Mouse (Mus musculus) MEL (cell line): ENCODE data around the gene 6030498E09Rik. TPM values are rescaled to one million over a fixed set of nuclear protein-coding genes. Genes with fewer than 3 reads are reported as not detected.

Source experiments
- DNase-seq: peaks from one replicate; pipeline ENCODE4 v3.0.0; 2011; ENCODE audit warnings: low read depth, low spot score
- H3K27ac ChIP-seq: 2 replicates; pipeline ENCODE4 v1.5.1; 2012; ENCODE audit warnings: low read depth, mild to moderate bottlenecking, control low read depth, low read length, moderate library complexity; ENCODE audit not compliant: control insufficient read depth
- H3K27me3 ChIP-seq, 2 experiments: fragments of 150-350 bp in 1 of 2; sonication (generic) in 1 of 2; 2 replicates each; pipeline ENCODE4 v1.6.1; 2012; ENCODE audit warnings: low read length in 2 of 2, mild to moderate bottlenecking in 2 of 2, improper control_type of control experiment in 1 of 2, moderate library complexity in 1 of 2; ENCODE audit not compliant: insufficient read depth in 2 of 2, control insufficient read depth in 1 of 2
- H3K36me3 ChIP-seq, 2 experiments: 2 replicates each; pipeline ENCODE4 v1.6.1; 2012 to 2014; ENCODE audit warnings: low read length in 2 of 2, improper control_type of control experiment in 1 of 2, inconsistent platforms in 1 of 2, mild to moderate bottlenecking in 1 of 2; ENCODE audit not compliant: insufficient read depth in 2 of 2, control insufficient read depth in 1 of 2
- H3K4me1 ChIP-seq, 2 experiments: fragments of 150-350 bp in 1 of 2; sonication (generic) in 1 of 2; 2 replicates each; pipeline ENCODE4 v1.6.1; 2012; ENCODE audit warnings: low read length in 2 of 2, improper control_type of control experiment in 1 of 2, mild to moderate bottlenecking in 1 of 2; ENCODE audit not compliant: insufficient read depth in 2 of 2, control insufficient read depth in 1 of 2
- H3K4me3 ChIP-seq, 2 experiments: fragments of 150-350 bp in 1 of 2; sonication (generic) in 1 of 2; 2 replicates each; pipeline ENCODE4 v1.5.1; 2012; ENCODE audit warnings: low read depth in 2 of 2, low read length in 2 of 2, mild to moderate bottlenecking in 2 of 2, moderate library complexity in 2 of 2, control low read depth in 1 of 2, improper control_type of control experiment in 1 of 2; ENCODE audit not compliant: control insufficient read depth in 1 of 2, insufficient read depth in 1 of 2
- H3K79me2 ChIP-seq: 2 replicates; pipeline ENCODE4 v1.6.1; 2012; ENCODE audit warnings: mild to moderate bottlenecking, low read length, moderate library complexity; ENCODE audit not compliant: control insufficient read depth, poor library complexity, insufficient read depth
- H3K9ac ChIP-seq: 2 replicates; pipeline ENCODE4 v1.6.1; 2012; ENCODE audit warnings: low read depth, mild to moderate bottlenecking, control low read depth, low read length, moderate library complexity; ENCODE audit not compliant: control insufficient read depth, poor library complexity, severe bottlenecking
- H3K9me3 ChIP-seq: fragments of 150-350 bp; sonication (generic); replicated peaks from 2 replicates; pipeline ENCODE4 v1.6.1; 2012; ENCODE audit warnings: mild to moderate bottlenecking, low read length, improper control_type of control experiment, moderate library complexity; ENCODE audit not compliant: insufficient read depth
- CHD1 ChIP-seq: IDR thresholded peaks from 2 replicates; pipeline ENCODE4 v1.6.1; 2012; ENCODE audit warnings: low read depth, mild to moderate bottlenecking, inconsistent platforms, low read length, improper control_type of control experiment
- CHD2 ChIP-seq: IDR thresholded peaks from 2 replicates; pipeline ENCODE4 v1.6.1; 2011; ENCODE audit warnings: low read length, improper control_type of control experiment
- ETS1 ChIP-seq: IDR thresholded peaks from 2 replicates; pipeline ENCODE4 v1.6.1; 2012; ENCODE audit warnings: low read depth, mild to moderate bottlenecking, inconsistent platforms, low read length, improper control_type of control experiment, moderate library complexity
- GATA1 ChIP-seq: IDR thresholded peaks from 2 replicates; pipeline ENCODE4 v1.6.1; 2011; ENCODE audit warnings: low read depth, low read length, improper control_type of control experiment
- JUND ChIP-seq: IDR thresholded peaks from 2 replicates; pipeline ENCODE4 v1.6.1; 2011; ENCODE audit warnings: low read depth, mild to moderate bottlenecking, improper control_type of control experiment, low read length
- KAT2A ChIP-seq: conservative IDR thresholded peaks from 2 replicates; pipeline ENCODE4 v1.6.1; 2012; ENCODE audit warnings: low read depth, low read length, improper control_type of control experiment, inconsistent platforms
- MAFK ChIP-seq: IDR thresholded peaks from 2 replicates; pipeline ENCODE4 v1.6.1; 2011; ENCODE audit warnings: low read depth, mild to moderate bottlenecking, low read length, improper control_type of control experiment, borderline replicate concordance
- MEF2A ChIP-seq: IDR thresholded peaks from 2 replicates; pipeline ENCODE4 v1.6.1; 2014; ENCODE audit warnings: low read depth, mild to moderate bottlenecking, inconsistent platforms, low read length, improper control_type of control experiment; ENCODE audit not compliant: poor library complexity, insufficient replicate concordance, severe bottlenecking; ENCODE audit errors: extremely low read depth
- MXI1 ChIP-seq: IDR thresholded peaks from 2 replicates; pipeline ENCODE4 v1.6.1; 2011; ENCODE audit warnings: mild to moderate bottlenecking, low read depth, low read length, improper control_type of control experiment
- NRF1 ChIP-seq: IDR thresholded peaks from 2 replicates; pipeline ENCODE4 v1.6.1; 2014; ENCODE audit warnings: low read depth, mild to moderate bottlenecking, inconsistent platforms, low read length, improper control_type of control experiment, moderate library complexity; ENCODE audit not compliant: poor library complexity, insufficient read depth, severe bottlenecking
- POLR2A ChIP-seq, 2 experiments: IDR thresholded peaks; 2 replicates each; pipeline ENCODE4 v1.6.1; 2011 to 2012; ENCODE audit warnings: low read length in 2 of 2, mild to moderate bottlenecking in 2 of 2, control low read depth in 1 of 2, improper control_type of control experiment in 1 of 2, low read depth in 1 of 2, moderate library complexity in 1 of 2; ENCODE audit not compliant: control insufficient read depth in 1 of 2, insufficient read depth in 1 of 2, poor library complexity in 1 of 2
- POLR2AphosphoS5 ChIP-seq: IDR thresholded peaks from 2 replicates; pipeline ENCODE4 v1.6.1; 2012; ENCODE audit warnings: low read depth, borderline replicate concordance, mild to moderate bottlenecking, inconsistent platforms, low read length, moderate library complexity, mixed read lengths
- RCOR1 ChIP-seq: IDR thresholded peaks from 2 replicates; pipeline ENCODE4 v1.6.1; 2012; ENCODE audit warnings: low read depth, mild to moderate bottlenecking, inconsistent platforms, low read length, improper control_type of control experiment
- SIN3A ChIP-seq: IDR thresholded peaks from 2 replicates; pipeline ENCODE4 v1.6.1; 2012; ENCODE audit warnings: low read length, improper control_type of control experiment, inconsistent platforms
- TCF12 ChIP-seq: IDR thresholded peaks from 2 replicates; pipeline ENCODE4 v1.6.1; 2014; ENCODE audit warnings: low read depth, mild to moderate bottlenecking, inconsistent platforms, low read length, improper control_type of control experiment, moderate library complexity
- USF1 ChIP-seq: IDR thresholded peaks from 2 replicates; pipeline ENCODE4 v1.6.1; 2014; ENCODE audit warnings: low read depth, mild to moderate bottlenecking, inconsistent platforms, low read length, improper control_type of control experiment, moderate library complexity
- polyA plus RNA-seq, 2 experiments: library from polyadenylated mRNA; stranded (reverse) in 1 of 2; unstranded in 1 of 2; fragments of >175 nt in 1 of 2; fragments of >200 nt in 1 of 2; gene quantifications; 2 replicates each; pipeline versions ENCODE4 v1.2.1 to v1.2.4; 2012; ENCODE audit warnings: low replicate concordance in 2 of 2, low read depth in 1 of 2; ENCODE audit not compliant: insufficient read length in 2 of 2, insufficient read depth in 1 of 2, missing spikeins in 1 of 2
- total RNA-seq: library from RNA; depleted of rRNA; stranded (reverse); fragments of 300-350 nt; gene quantifications from 2 replicates; pipeline ENCODE4 v1.2.3, GENCODE M21; 2012

The 6030498E09Rik gene
- total and polyA plus RNA-seq, 3 experiments, result not detected

GRCm38 (mm10) chrX:38816841-38817240 lies 44.4 kb downstream of the 6030498E09Rik start:
- TF ChIP-seq MEF2A (no peak), POLR2A (IDR thresholded peaks at IDR 0.05; ENCODE audit: control insufficient read depth in 1 of 2, insufficient read depth in 1 of 2, low read depth in 1 of 2, low read length in 2 of 2, poor library complexity in 1 of 2) (no peak), GATA1 (no peak), POLR2AphosphoS5 (no peak), JUND (no peak), MAFK (no peak), USF1 (no peak), MXI1 (no peak), ETS1 (no peak), SIN3A (no peak), CHD2 (no peak)
- Histone ChIP-seq H3K9ac (no peak overlapping the region), H3K4me3 (no peak overlapping the region), H3K9me3 (no peaks in the 10 kb centered on the region), H3K36me3 (no peaks in the 10 kb centered on the region), H3K27me3 (no peaks in the 10 kb centered on the region), H3K4me1 (no peaks in the 10 kb centered on the region), H3K27ac (no peak overlapping the region), H3K79me2 (no peaks in the 10 kb centered on the region)
- no peak for DNase-seq

- Histone ChIP-seq H3K4me3 (no peak overlapping the region), H3K4me1 (no peaks in the 10 kb centered on the region), H3K79me2 (no peaks in the 10 kb centered on the region), H3K27ac (no peak overlapping the region), H3K36me3 (no peaks in the 10 kb centered on the region), H3K27me3 (no peaks in the 10 kb centered on the region), H3K9ac (no peak overlapping the region), H3K9me3 (no peaks in the 10 kb centered on the region)
- no peak for DNase-seq
- TF ChIP-seq CHD1 (no peak), KAT2A (no peak), MXI1 (no peak), NRF1 (no peak), RCOR1 (no peak), SIN3A (no peak), MEF2A (no peak), TCF12 (no peak), JUND (no peak)
Measured at GRCm38 (mm10) chrX:38958571-38958970, 186.1 kb downstream of the 6030498E09Rik start.
